Mouse (Mus musculus): ENCODE measurements at regions not wholly inside any gene's neighbourhood (a gene's known extent, or its start where the extent isn't known, plus 50 kb on each side); places are given as distances from the start of the nearest gene placed in this dataset.

- no peak for TF ChIP-seq CTCF (IDR thresholded peaks at IDR 0.05; ENCODE audit: low read depth)
- no peak overlapping the region for H3K4me3 ChIP-seq (ENCODE audit: low read depth, low read length)
- H3K9ac ChIP-seq (ENCODE audit: low read depth, low read length): no peak overlapping the region
- H3K4me1 ChIP-seq (replicated peaks; ENCODE audit: control insufficient read depth, insufficient read depth, low read length): 0 out of 2 replicates have a peak, but pooled peaks cover 5% of the 10 kb centered on the region
- no peak for ATAC-seq
- H3K9me3 ChIP-seq (ENCODE audit: control insufficient read depth): no peaks in the 10 kb centered on the region
- no peak overlapping the region for H3K4me2 ChIP-seq (replicated peaks; ENCODE audit: low read depth)
- no peaks in the 10 kb centered on the region for H3K36me3 ChIP-seq (ENCODE audit: control insufficient read depth, insufficient read depth)
- 86% methylated on average over 3 of the region's 3 CpGs for WGBS
- H3K27me3 ChIP-seq (replicated peaks; ENCODE audit: control insufficient read depth, insufficient read depth, low read length): no peaks in the 10 kb centered on the region
- H3K27ac ChIP-seq (ENCODE audit: low read depth, low read length): no peak overlapping the region
These were observed 62.5 kb upstream of the Gm5148 start for GRCm38 (mm10) chr3:37786792-37787191.

GRCm38 (mm10) chr3:37781086-37781485 lies 56.8 kb upstream of the Gm5148 start:
- Histone ChIP-seq H3K36me3 (ENCODE audit: control insufficient read depth, insufficient read depth) (no peaks in the 10 kb centered on the region), H3K27me3 (replicated peaks; ENCODE audit: control insufficient read depth, insufficient read depth, low read length) (no peaks in the 10 kb centered on the region), H3K9ac (ENCODE audit: low read depth, low read length) (no peak overlapping the region), H3K4me2 (replicated peaks; ENCODE audit: low read depth) (no peak overlapping the region), H3K4me1 (replicated peaks; ENCODE audit: control insufficient read depth, insufficient read depth, low read length) (no peaks in the 10 kb centered on the region), H3K27ac (ENCODE audit: low read depth, low read length) (no peak overlapping the region), H3K4me3 (ENCODE audit: low read depth, low read length) (no peak overlapping the region), H3K9me3 (ENCODE audit: control insufficient read depth) (no peaks in the 10 kb centered on the region)
- 90% methylated on average over 2 of the region's 2 CpGs for WGBS
- ATAC-seq: no peak
- TF ChIP-seq CTCF (IDR thresholded peaks at IDR 0.05; ENCODE audit: low read depth): no peak

GRCm38 (mm10) chr3:37779867-37780475 lies 55.7 kb upstream of the Gm5148 start:
- no peaks in the 10 kb centered on the region for H3K27me3 ChIP-seq (replicated peaks; ENCODE audit: control insufficient read depth, insufficient read depth, low read length)
- no peak overlapping the region for H3K4me3 ChIP-seq (ENCODE audit: low read depth, low read length)
- ATAC-seq: no peak
- TF ChIP-seq CTCF (IDR thresholded peaks at IDR 0.05; ENCODE audit: low read depth): no peak
- 71% methylated on average over 11 of the region's 11 CpGs for WGBS
- H3K4me1 ChIP-seq (replicated peaks; ENCODE audit: control insufficient read depth, insufficient read depth, low read length): no peaks in the 10 kb centered on the region
- H3K27ac ChIP-seq (ENCODE audit: low read depth, low read length): no peak overlapping the region
- H3K36me3 ChIP-seq (ENCODE audit: control insufficient read depth, insufficient read depth): no peaks in the 10 kb centered on the region
- no peaks in the 10 kb centered on the region for H3K9me3 ChIP-seq (ENCODE audit: control insufficient read depth)
- no peak overlapping the region for H3K4me2 ChIP-seq (replicated peaks; ENCODE audit: low read depth)
- no peak overlapping the region for H3K9ac ChIP-seq (ENCODE audit: low read depth, low read length)

- Histone ChIP-seq H3K4me3 (ENCODE audit: low read depth, low read length) (no peak overlapping the region), H3K36me3 (ENCODE audit: control insufficient read depth, insufficient read depth) (no peaks in the 10 kb centered on the region), H3K27me3 (replicated peaks; ENCODE audit: control insufficient read depth, insufficient read depth, low read length) (no peaks in the 10 kb centered on the region), H3K9me3 (ENCODE audit: control insufficient read depth) (no peaks in the 10 kb centered on the region), H3K4me2 (replicated peaks; ENCODE audit: low read depth) (no peak overlapping the region), H3K27ac (ENCODE audit: low read depth, low read length) (no peak overlapping the region), H3K9ac (ENCODE audit: low read depth, low read length) (no peak overlapping the region), H3K4me1 (replicated peaks; ENCODE audit: control insufficient read depth, insufficient read depth, low read length) (no peaks in the 10 kb centered on the region)
- 96% methylated on average over 7 of the region's 7 CpGs for WGBS
- no peak for TF ChIP-seq CTCF (IDR thresholded peaks at IDR 0.05; ENCODE audit: low read depth)
- ATAC-seq: no peak
These were observed 54.1 kb upstream of the Gm5148 start for GRCm38 (mm10) chr3:37778386-37778785.

GRCm38 (mm10) chr3:37776224-37776623 lies 51.9 kb upstream of the Gm5148 start:
- Histone ChIP-seq H3K4me1 (replicated peaks; ENCODE audit: control insufficient read depth, insufficient read depth, low read length) (no peaks in the 10 kb centered on the region), H3K27me3 (replicated peaks; ENCODE audit: control insufficient read depth, insufficient read depth, low read length) (no peaks in the 10 kb centered on the region), H3K9me3 (ENCODE audit: control insufficient read depth) (no peaks in the 10 kb centered on the region), H3K36me3 (ENCODE audit: control insufficient read depth, insufficient read depth) (no peaks in the 10 kb centered on the region), H3K4me3 (ENCODE audit: low read depth, low read length) (no peak overlapping the region), H3K4me2 (replicated peaks; ENCODE audit: low read depth) (no peak overlapping the region), H3K9ac (ENCODE audit: low read depth, low read length) (no peak overlapping the region), H3K27ac (ENCODE audit: low read depth, low read length) (no peak overlapping the region)
- WGBS: 42% methylated on average over 4 of the region's 4 CpGs
- TF ChIP-seq CTCF (IDR thresholded peaks at IDR 0.05; ENCODE audit: low read depth): no peak
- ATAC-seq: no peak
